Mouse (Mus musculus) ovary, adult 18-20 months (tissue): Measurements from ENCODE around the gene Fnip2.
"Not testable (repeated sequence)": the region's sequence is repeated elsewhere in the genome, so short reads cannot be mapped to it uniquely, and the experiment has no call there.

Experiments used
- DNase-seq: peaks from one replicate; pipeline ENCODE4 v3.0.0; 2022; ENCODE audit warnings: low spot score, mixed read lengths

Gene Fnip2

DNA sequence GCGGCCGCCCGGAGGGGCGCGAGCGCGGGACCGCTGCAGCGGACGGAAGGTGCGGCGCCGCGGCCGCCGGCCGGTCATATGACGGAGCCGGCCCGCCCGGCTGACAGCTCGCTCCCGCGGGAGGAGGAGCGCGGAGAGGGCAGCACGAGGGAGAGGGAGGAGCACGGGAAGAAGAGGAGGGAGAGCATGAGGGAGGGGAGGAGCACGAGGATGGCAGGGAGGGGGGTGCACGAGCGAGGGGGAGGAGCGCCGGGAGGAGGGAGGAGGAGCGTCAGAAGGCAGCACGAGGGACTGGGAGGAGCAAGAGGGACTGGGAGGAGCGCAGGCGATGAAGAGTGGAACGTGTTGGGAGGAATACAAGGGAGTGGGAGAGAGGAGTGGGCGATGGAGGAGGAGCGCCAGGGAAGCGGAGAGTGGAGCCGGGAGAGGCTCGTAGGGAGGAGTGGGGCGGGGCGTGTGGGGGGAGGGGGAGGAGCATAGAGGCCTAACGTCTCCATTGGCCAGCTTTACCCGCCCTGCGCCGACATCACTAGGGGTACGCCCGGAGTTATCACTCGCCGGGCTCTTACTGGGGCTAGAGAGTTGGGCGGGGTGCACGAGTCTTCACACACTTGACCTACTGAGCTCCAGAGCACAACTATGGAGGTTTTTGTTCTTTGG, at the start of gene Fnip2:
Fnip2 (minus strand) TSS at position 94 of the 660 bp plus-strand sequence.
- peak; percentile 88 for DNase-seq

DNA sequence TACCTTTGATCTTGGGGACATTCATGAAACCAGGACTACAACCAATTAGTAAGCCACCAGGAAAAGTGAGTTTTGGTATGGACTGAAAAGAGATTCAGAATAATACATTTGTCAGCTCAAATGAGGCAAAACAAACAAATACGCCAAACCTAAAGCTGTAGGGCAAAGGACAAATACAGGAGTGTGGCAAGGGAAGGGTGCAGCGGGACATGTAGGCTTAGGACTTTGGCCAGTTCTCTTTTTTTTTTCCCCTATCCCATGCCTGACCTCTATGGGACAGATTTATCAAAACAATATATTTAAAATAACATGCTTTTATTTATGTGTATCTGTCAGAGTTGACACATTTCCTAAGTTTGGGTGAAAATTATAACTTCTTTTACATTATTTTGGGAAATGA, 42.3 kb upstream of the Fnip2 start:
- no peak for DNase-seq

GRCm38 (mm10) chr3:79595468-79595867, 27.9 kb upstream of the Fnip2 start:
- no peak for DNase-seq

GRCm38 (mm10) chr3:79591793-79592471, 24.3 kb upstream of the Fnip2 start:
- no peak for DNase-seq

- DNase-seq, result peak; percentile 58
Observed at GRCm38 (mm10) chr3:79590863-79591792, 23.5 kb upstream of the Fnip2 start, which contains the start of gene Ppid. Ppid (plus strand) TSS chr3:79591342.

- no peak for DNase-seq
Observed at GRCm38 (mm10) chr3:79589671-79590070, 22.1 kb upstream of the Fnip2 start.

DNA sequence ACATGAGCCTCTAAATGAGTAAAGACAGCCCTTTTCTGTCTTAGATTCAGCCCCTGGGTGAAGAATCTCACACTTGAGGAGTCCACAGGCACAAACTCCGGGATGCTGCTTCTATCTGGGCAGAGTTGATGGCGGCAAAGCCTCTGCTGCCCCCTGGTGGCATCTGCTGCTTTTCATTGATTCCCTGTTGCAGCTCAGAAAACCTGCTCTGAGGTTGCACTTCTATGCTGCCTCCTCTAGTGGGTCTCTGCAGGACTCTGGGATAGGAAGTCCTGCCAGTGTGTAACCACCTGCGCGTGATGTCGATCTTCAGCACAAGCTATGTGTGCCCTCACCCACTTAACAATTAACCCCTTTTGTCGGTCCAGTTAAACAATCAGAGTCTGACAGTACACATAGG, 19.2 kb upstream of the Fnip2 start:
- DNase-seq, result peak; percentile 66

DNA sequence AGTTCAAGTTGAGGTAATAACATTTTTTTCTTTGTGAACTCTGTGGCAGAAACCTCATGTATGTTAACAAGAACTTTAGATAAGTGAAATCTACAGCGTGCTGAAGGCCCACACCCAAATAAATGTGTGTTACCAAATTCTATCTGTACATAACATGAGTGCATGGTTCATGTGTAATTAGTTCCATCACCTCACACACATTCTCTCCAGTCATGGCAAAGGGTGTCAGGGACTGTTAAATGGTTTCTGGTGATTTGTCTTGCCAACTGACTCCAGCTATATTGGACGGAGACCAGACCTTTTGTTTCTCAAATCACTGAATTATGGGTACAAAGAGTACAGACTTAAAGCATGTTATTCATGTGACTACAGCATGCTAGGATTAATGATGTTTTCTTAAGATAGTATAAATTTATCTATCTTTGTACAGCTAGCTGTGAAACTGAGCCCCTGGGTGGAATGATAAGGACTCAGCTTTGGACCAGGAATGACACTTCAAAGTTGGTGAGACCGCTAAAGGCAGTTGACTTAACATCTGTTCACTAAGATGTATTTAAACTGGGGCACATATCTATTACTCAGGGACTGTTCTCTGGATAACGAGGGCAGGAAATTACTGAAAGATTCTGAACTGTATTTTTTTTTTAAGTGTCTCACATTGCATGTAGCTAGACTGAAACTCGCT, 12.4 kb upstream of the Fnip2 start:
- no peak for DNase-seq

GRCm38 (mm10) chr3:79578164-79578563, 10.6 kb upstream of the Fnip2 start:
- DNase-seq, result no peak

- DNase-seq, result no peak
Observed at GRCm38 (mm10) chr3:79577606-79578005, 10.0 kb upstream of the Fnip2 start.

- DNase-seq, result no peak
Observed at GRCm38 (mm10) chr3:79576865-79577264, 9.3 kb upstream of the Fnip2 start.

- no peak for DNase-seq
Observed at GRCm38 (mm10) chr3:79576468-79576816, 8.8 kb upstream of the Fnip2 start.

GRCm38 (mm10) chr3:79575576-79576467, 8.2 kb upstream of the Fnip2 start:
- no peak for DNase-seq

DNA sequence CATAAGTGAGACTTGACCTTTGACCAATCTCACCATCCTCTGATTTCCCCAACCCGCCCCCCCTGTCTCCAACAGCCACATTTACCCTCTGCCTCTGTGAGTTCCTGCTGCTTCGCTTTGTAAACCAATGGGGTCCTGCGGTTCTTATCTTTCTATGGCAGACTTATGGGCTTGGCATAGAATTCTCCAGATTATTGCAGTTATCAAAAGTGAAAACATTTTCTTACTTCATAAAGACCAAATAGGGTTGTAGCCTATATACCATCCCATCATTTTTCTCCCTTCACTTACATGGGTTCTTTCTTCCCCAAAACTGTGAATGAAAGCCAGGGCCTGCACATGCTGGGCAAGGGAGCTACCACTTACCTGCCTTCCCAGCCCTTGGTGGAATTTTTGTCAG, 6.7 kb upstream of the Fnip2 start:
- DNase-seq, result no peak

DNA sequence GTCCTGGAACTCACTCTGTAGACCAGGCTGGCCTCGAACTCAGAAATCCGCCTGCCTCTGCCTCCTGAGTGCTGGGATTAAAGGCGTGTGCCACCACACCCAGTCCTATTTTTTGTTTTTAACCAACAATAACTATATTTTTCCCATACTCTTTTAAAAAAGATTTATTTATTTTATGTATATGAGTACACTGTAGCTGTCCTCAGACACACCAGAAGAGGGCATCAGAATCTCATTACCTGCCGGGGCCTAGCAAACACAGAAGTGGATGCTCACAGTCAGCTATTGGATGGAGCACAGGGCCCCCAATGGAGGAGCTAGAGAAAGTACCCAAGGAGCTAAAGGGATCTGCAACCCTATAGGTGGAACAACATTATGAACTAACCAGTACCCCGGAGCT, 5.8 kb upstream of the Fnip2 start:
- DNase-seq, result not testable (repeated sequence)

GRCm38 (mm10) chr3:79572399-79572798, 4.8 kb upstream of the Fnip2 start:
- DNase-seq, result no peak

DNA sequence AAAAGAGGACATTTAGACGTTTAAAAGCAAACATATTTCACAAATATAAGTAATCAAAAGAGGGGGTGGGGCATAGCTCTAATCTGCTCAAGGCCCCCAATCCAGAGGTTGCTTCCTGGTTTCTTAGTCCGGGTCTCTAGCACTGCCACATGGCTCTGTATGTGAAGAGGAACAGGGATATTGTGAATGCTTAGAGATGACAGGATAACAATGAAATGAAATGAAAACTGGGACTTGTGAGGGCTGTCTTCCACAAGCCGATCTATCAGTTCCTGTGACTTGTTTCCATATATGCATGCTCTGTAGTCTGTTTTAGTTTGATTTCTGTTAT, 1.7 kb upstream of the Fnip2 start:
- DNase-seq, result no peak

DNA sequence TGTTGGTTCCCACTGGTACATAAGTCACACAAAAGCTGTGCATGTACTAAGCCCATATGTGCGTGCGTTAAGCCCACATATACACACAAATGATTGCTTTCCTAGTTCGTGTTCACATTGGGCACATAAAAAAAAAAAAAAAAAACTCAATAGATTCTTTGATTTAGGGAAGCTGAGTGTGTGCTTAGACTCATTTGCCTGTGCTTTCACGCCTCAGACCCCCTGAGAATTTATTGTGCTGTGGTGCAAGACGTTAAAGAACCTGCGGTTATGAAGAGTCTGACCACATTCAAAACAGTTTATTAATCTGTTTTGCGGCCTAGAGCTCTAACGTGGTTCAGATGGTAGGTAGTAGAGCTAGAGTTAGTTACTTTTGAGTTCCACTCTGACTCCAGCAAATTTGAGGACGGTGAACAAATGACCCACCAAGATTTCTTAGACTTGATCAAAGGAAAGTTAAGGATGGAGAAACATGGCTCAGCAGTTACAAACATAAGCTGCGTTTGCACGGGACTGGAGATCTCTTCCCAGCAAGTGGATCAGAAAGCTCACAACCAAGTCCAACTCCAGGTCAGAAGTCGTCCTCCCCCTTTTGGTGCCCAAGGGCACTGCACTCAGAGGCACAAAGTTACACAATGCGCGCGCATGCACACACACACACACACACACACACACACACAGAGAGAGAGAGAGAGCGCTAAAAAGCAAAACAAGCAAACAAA, 1.2 kb upstream of the Fnip2 start:
- no peak for DNase-seq

GRCm38 (mm10) chr3:79566716-79567691, 592 bp downstream of the Fnip2 start:
- DNase-seq, result peak; percentile 8
